Mouse (Mus musculus): ENCODE results near the gene Il17re.

Gene Il17re

GRCm38 (mm10) chr6:113489410-113489809 lies 31.1 kb downstream of the Il17re start:
- DNase-seq (ENCODE audit: low spot score in 2 of 2), result no peak

GRCm38 (mm10) chr6:113492101-113492864 lies 34.0 kb downstream of the Il17re start:
- peak in 1 of 2 experiments; percentile 61 for DNase-seq (ENCODE audit: low spot score in 2 of 2)

- peak; percentile 76 to 80 for DNase-seq (ENCODE audit: low spot score in 2 of 2)
Observed at GRCm38 (mm10) chr6:113494258-113494788, 36.0 kb downstream of the Il17re start.

GRCm38 (mm10) chr6:113495071-113495675 lies 36.9 kb downstream of the Il17re start:
- DNase-seq (ENCODE audit: low spot score in 2 of 2), result peak; percentile 47 to 49

GRCm38 (mm10) chr6:113499346-113499745 lies 41.1 kb downstream of the Il17re start:
- DNase-seq (ENCODE audit: low spot score in 2 of 2), result no peak

GRCm38 (mm10) chr6:113501388-113502084 lies 43.3 kb downstream of the Il17re start, which contains the start of gene Prrt3:
Gene Prrt3, minus strand, starts transcription at chr6:113501931.
- DNase-seq (ENCODE audit: low spot score in 2 of 2), result peak; percentile 82 to 89

- no peak for DNase-seq (ENCODE audit: low spot score in 2 of 2)
Observed at GRCm38 (mm10) chr6:113502801-113503200, 44.5 kb downstream of the Il17re start.

GRCm38 (mm10) chr6:113505689-113506088 lies 47.4 kb downstream of the Il17re start:
- DNase-seq (ENCODE audit: low spot score in 2 of 2), result no peak

GRCm38 (mm10) chr6:113507130-113507529 lies 48.8 kb downstream of the Il17re start:
- DNase-seq (ENCODE audit: low spot score in 2 of 2), result no peak

- DNase-seq (ENCODE audit: low spot score in 2 of 2), result peak in 1 of 2 experiments; percentile 35
Observed at GRCm38 (mm10) chr6:113508272-113508946, 50.1 kb downstream of the Il17re start.

- no peak for DNase-seq (ENCODE audit: low spot score in 2 of 2)
Observed at GRCm38 (mm10) chr6:113508947-113509280, 50.6 kb downstream of the Il17re start.

- DNase-seq (ENCODE audit: low spot score in 2 of 2), result no peak
Observed at GRCm38 (mm10) chr6:113513944-113514343, 55.7 kb downstream of the Il17re start.

GRCm38 (mm10) chr6:113514600-113514999 lies 56.3 kb downstream of the Il17re start:
- no peak for DNase-seq (ENCODE audit: low spot score in 2 of 2)

- DNase-seq (ENCODE audit: low spot score in 2 of 2), result no peak
Observed at GRCm38 (mm10) chr6:113517434-113518080, 59.3 kb downstream of the Il17re start.

Data from right cerebral cortex, postnatal 10 days (tissue).